Mouse (Mus musculus) ES-Bruce4 (cell line): ENCODE measurements around the gene Gja5.

Source experiments
- CTCF ChIP-seq: IDR thresholded peaks from one replicate; pipeline ENCODE4 v1.8.1; 2011; ENCODE audit warnings: low read depth, low read length
- EP300 ChIP-seq: IDR thresholded peaks from 2 replicates; pipeline ENCODE4 v1.6.1; 2011; ENCODE audit warnings: low read depth, low read length; ENCODE audit not compliant: insufficient read depth
- POLR2A ChIP-seq: IDR thresholded peaks from one replicate; pipeline ENCODE4 v1.8.1; 2011; ENCODE audit warnings: low read length; ENCODE audit not compliant: insufficient read depth

GRCm38 (mm10) chr3:96882061-96882849, 22.2 kb upstream of the Gja5 start:
- TF ChIP-seq POLR2A: no peak
- no peak for TF ChIP-seq CTCF
- no peak for TF ChIP-seq EP300
